Mouse (Mus musculus) layer of hippocampus, adult 8-10 months (tissue): ENCODE results near the gene Eif4ebp2. TPM values are rescaled to one million over a fixed set of nuclear protein-coding genes. Genes with fewer than 3 reads are reported as not detected.
"Not testable (repeated sequence)": the region's sequence is repeated elsewhere in the genome, so short reads cannot be mapped to it uniquely, and the experiment has no call there.

Experiments
- DNase-seq, 2 experiments: peaks; one replicate each; pipeline ENCODE4 v3.0.0; 2022; ENCODE audit warnings: low spot score in 2 of 2
- total RNA-seq, 4 experiments: library from RNA; stranded (reverse); gene quantifications; 2 replicates each; pipeline ENCODE4 v1.2.4; 2022

Eif4ebp2 gene
- total RNA-seq, 4 experiments from 2014 or later, result 43.0 to 55.3 (median 48.6) TPM

GRCm38 (mm10) chr10:61466242-61466641, 13.8 kb upstream of the Eif4ebp2 start:
- DNase-seq, result no peak

DNA sequence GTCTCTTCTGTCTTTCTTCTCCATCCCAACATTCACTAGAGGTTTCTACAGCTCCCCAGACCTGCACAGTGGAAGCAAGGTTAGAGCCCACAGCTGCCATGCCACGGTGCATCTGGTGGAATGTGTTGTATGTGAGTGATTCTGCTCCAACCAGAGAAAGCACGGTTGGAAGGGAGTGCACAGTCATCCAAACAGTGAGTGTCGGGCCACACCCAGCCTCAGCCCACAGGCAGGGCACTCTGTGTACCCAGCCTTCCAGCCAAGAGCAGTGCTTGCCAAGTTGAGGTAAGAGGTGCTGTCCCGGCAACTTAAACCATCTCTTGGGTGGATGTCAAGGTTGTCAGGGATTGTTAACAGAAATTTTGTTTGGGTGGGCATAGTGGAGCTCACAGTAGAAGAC, 12.5 kb upstream of the Eif4ebp2 start:
- DNase-seq, result no peak

GRCm38 (mm10) chr10:61457182-61457581, 4.7 kb upstream of the Eif4ebp2 start:
- DNase-seq, result no peak

GRCm38 (mm10) chr10:61453171-61453570, 710 bp upstream of the Eif4ebp2 start:
- not testable (repeated sequence) for DNase-seq

DNA sequence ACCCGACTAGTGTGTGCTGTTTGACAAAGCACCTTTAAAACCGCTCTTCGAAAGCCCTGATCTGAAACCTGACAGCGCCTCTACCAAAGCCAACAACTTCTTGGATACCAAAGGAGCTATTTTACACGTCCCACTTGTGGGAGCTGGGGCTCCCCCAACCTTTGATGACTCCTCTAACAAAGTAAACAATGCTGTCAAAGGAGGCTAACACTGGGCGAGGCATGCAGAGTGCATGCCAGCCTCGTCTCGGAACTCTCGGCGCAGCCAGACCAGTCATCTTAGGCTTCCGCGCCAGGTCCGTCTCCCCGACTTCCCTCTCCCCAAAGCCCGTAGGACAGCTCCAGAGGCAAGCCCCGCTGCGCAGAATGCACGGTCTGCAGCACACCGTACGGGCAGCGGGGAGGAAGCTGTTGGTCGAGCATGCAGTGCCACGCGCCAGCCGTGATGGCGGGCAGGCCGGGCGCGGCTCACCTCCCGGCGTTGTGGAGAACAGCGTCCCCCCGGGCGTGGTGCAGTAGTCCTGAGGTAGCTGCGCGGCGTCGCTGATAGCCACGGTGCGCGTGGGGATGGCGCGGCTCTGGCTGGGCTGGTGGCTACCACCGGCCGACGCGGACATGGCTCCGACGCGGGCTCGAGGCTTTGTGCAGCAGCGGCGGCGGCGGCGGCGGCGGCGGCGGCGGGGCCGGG, 387 bp downstream of the Eif4ebp2 start:
- peak in 1 of 2 experiments; percentile 38 for DNase-seq

DNA sequence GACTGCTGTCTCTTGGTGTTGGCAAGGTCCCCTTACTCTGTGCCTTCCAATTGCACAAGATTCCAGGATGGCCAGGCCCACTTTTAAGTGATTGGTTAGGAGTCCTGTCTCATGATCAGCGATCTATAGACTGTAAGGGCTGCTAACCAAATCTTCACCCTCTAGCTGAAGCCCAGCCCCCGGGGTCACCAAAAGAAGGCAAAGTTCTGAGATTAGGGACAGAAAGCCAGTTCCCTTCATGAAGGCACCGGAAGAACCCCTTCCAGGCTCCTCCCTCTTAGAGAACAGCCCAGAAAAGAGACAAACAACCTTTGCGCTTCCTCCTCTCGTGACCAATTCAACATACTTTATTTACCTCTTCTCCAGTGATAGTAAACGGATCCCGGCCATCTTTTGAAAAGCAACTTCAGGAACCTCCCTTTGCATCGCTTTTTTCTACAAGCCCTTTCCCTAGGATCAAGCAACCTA, 964 bp downstream of the Eif4ebp2 start:
- no peak for DNase-seq

- DNase-seq, result no peak
Measured at GRCm38 (mm10) chr10:61448834-61449233, 3.6 kb downstream of the Eif4ebp2 start.

DNA sequence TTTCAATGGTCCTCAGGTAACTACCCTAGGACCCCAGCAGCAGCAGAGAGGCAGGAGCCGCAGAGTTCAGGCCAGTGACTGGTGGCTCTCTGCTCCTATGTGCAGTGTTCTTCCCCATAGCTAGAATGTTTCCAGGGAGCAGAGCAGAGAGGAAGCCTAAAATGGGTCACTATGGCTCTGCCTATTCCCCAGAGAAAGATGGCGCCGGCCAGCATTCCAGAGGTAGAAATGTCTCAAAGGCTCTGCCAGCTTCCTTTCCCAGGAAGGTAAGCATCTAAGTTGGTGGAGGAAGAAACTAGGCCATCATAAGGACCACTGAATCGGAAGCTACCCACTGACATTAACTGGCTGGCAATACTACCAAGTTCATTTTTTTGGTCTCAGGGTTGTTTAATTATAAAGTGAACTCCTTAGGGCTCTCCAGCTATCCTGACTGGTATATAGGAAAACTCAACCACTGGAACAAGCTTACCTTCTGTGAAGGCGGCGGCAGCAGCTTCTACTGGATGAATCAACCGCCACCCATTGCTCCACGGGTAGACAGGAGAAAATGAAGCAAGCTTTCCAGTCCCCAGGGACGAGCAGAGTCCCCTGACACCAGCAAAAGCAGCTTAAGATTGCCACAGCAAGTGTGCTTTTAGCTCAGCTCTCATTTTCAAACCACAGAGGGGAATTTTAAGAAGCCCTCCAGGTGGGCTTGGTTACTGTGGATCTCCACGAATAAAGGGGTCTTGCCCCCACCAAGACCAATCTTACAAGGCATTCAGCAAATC, 4.7 kb downstream of the Eif4ebp2 start:
- DNase-seq, result no peak

DNA sequence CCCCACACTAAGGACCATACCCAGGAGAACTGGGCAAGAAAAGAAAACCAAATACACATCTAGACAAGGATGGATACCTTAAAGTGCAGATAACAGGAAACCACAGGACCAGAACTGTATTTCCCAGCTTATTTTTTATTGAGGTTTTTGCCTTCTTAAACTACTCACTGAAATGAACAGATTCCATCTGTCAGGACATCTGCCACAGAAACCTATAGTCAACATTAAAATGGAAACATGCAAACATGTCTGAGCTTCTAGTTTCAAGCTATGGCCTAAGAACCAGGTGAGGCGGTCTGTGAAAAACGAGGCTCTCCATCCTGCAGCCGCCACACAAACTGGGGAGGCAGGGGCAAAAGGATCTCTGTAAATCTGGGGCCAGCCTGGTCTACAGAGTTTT, 7.4 kb downstream of the Eif4ebp2 start:
- DNase-seq, result no peak

- DNase-seq, result no peak
Measured at GRCm38 (mm10) chr10:61443876-61444275, 8.6 kb downstream of the Eif4ebp2 start.

DNA sequence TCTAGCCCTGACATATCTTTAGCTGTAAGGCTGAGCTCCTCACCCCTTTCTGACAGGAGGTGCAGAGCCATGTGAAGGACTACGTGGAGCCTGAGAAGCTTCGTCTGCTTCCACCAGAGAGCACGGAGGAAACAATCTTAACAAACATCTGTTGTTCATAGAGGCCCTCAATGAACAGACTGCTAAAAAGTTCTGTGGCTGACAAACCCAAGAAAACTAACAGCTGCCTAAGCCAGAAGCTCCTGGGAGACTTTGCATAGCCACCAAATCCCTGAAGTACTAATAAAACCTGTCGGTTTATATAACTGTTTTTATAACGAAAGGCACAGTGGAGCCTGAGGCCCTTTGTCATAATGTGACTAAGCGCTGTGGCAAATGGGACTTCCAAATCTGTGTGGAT, 9.0 kb downstream of the Eif4ebp2 start:
- no peak for DNase-seq

- no peak for DNase-seq
Measured at GRCm38 (mm10) chr10:61440202-61440800, 12.2 kb downstream of the Eif4ebp2 start.

GRCm38 (mm10) chr10:61431375-61431774, 21.1 kb downstream of the Eif4ebp2 start:
- peak; percentile 58 to 62 for DNase-seq

- no peak for DNase-seq
Measured at GRCm38 (mm10) chr10:61429043-61429442, 23.4 kb downstream of the Eif4ebp2 start.

GRCm38 (mm10) chr10:61428416-61428815, 24.0 kb downstream of the Eif4ebp2 start:
- DNase-seq, result no peak

DNA sequence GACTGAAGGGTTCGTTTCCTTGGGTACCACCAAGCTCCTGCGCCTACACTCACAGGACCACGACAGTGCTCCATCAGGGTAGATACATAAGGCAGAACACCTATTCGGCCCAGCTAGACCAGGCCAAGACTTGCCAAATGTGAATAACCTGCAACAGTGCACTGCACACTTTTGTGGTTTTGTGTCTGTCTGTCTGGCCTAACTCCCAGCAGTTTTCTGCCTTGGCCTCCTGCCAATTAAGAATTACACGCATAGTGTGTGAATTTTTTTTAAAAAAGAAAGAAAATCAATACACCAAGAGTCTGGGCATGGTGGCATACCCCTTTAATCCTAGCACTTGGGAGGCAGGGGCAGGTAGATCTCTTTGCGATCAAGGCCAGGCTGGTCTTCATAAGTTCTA, 24.5 kb downstream of the Eif4ebp2 start:
- no peak for DNase-seq

DNA sequence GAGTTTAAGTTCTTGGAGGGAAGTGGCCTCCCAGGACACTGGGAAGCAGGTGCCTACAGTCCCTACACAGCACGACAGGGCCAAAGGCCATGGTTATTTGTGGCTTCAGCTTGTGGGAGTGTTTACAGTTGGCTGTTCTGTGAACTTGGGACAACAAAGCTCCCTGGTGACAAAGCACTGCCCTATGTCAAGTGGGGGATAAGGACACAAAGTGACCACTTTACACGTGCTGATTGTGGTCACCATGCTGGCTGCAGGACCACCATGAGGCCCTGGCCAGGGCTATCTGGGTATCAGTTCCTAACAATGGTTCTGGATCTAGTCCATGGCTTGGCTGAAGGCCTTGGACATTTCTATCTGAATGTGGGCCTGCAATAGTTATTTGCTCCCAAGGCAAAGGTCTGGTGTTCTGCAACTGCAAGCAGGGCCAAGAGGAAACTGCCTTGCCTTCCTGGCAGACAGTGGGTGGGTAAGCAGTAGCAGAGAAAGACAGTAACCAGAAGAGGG, 26.2 kb downstream of the Eif4ebp2 start:
- no peak for DNase-seq

GRCm38 (mm10) chr10:61425047-61425446, 27.4 kb downstream of the Eif4ebp2 start:
- no peak for DNase-seq

DNA sequence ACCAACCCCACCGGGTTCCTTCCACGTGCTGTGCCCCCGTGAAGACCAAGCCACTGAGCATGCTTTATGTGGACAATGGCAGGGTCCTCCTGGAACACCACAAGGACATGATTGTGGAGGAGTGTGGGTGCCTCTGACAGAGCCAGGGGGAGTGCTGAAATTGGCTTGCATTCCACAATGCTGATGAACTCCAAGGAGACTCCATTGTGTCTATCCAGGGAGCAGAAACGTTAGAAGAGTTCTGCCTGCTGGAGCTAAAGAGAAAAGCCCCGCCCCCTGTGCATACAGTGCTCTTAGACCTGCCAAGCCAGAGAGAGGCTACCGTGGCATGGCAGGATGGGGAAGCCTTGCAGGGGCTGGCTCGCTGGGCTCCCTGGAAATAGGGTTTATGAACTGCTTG, 28.0 kb downstream of the Eif4ebp2 start:
- no peak for DNase-seq

DNA sequence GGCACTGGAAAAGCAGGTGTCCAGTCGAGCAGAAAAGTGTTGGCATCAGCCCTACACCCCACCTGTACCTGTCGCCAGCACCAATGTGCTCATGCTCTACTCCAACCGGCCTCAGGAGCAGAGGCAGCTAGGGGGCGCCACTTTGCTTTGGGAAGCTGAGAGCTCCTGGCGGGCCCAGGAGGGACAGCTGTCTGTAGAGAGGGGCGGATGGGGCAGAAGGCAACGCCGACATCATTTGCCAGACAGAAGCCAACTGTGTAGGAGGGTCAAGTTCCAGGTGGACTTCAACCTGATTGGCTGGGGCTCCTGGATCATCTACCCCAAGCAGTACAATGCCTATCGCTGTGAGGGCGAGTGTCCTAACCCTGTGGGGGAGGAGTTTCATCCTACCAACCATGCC, 29.2 kb downstream of the Eif4ebp2 start:
- DNase-seq, result no peak

DNA sequence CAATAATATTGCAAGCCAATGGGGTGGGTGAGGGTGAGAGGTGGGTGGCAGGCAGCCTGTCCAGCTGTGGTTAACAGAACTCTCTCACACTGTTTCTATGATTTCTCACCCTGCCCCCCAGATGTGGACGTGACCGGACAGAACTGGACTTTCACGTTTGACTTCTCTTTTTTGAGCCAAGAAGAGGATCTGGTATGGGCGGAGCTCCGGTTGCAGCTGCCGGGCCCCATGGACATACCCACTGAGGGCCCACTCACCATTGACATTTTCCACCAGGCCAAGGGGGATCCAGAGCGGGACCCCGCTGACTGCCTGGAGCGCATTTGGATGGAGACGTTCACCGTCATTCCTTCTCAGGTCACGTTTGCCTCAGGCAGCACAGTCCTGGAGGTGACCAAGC, 29.6 kb downstream of the Eif4ebp2 start:
- no peak for DNase-seq

DNA sequence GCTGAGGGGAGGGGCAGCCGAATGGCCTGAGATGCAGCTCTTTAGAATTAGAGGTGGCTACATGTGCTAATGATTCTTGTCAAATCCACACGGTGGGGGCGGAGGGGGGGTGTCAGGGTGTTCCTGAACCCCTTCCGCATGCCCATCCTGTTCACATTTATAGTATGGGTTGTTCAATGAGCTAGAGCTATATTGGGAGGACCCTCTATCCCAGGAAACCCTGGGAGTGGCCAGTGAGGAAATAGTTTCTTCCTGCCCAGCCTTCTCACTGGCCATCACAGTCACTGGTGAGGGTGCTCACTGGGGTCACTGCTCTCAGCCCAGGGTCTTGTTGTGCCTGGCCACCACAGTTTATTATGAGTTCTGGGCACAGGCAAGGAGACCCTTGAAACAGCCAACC, 32.5 kb downstream of the Eif4ebp2 start:
- DNase-seq, result no peak
